Mouse (Mus musculus) frontal cortex, postnatal 25 days (tissue): ENCODE results near the gene Drd4.

Source experiments
- DNase-seq, 2 experiments: peaks; one replicate each; pipeline ENCODE4 v3.0.0; 2022; ENCODE audit warnings: low spot score in 2 of 2

Gene Drd4

GRCm38 (mm10) chr7:141335044-141335579 is 43.3 kb downstream of the Drd4 start:
- no peak for DNase-seq

- no peak for DNase-seq
Observed at GRCm38 (mm10) chr7:141335682-141336081, 43.9 kb downstream of the Drd4 start.

GRCm38 (mm10) chr7:141336296-141336695 is 44.5 kb downstream of the Drd4 start:
- no peak for DNase-seq

- no peak for DNase-seq
Observed at GRCm38 (mm10) chr7:141337716-141338416, 46.1 kb downstream of the Drd4 start.

- no peak for DNase-seq
Observed at GRCm38 (mm10) chr7:141338576-141339131, 46.8 kb downstream of the Drd4 start, which contains the start of gene Eps8l2. TSS of gene Eps8l2 (plus strand) at chr7:141338880.

- no peak for DNase-seq
Observed at GRCm38 (mm10) chr7:141339215-141339920, 47.6 kb downstream of the Drd4 start.

- no peak for DNase-seq
Observed at GRCm38 (mm10) chr7:141340023-141340422, 48.2 kb downstream of the Drd4 start.

GRCm38 (mm10) chr7:141340476-141340875 is 48.7 kb downstream of the Drd4 start:
- no peak for DNase-seq

GRCm38 (mm10) chr7:141341689-141342226 is 50.0 kb downstream of the Drd4 start:
- DNase-seq = no peak

- DNase-seq = no peak
Observed at GRCm38 (mm10) chr7:141343230-141343629, 51.4 kb downstream of the Drd4 start.

- DNase-seq = no peak
Observed at GRCm38 (mm10) chr7:141343696-141344095, 51.9 kb downstream of the Drd4 start.

- DNase-seq = no peak
Observed at GRCm38 (mm10) chr7:141344787-141345186, 53.0 kb downstream of the Drd4 start.
